Mouse (Mus musculus) kidney, adult 2 months (tissue): ENCODE measurements around the gene Rbm48. TPM values are rescaled to one million over a fixed set of nuclear protein-coding genes. Genes with fewer than 3 reads are reported as not detected.

Source experiments
- DNase-seq: peaks from one replicate; pipeline ENCODE4 v3.0.0; 2021
- H3K27ac ChIP-seq: fragments of 200-500 bp; 2 replicates; pipeline ENCODE4 v1.5.1; 2012; ENCODE audit warnings: low read depth, low read length, control low read depth, inconsistent platforms; ENCODE audit not compliant: insufficient read depth
- H3K27me3 ChIP-seq: fragments of 200-500 bp; replicated peaks from 2 replicates; pipeline ENCODE4 v1.6.1; 2012; ENCODE audit warnings: mild to moderate bottlenecking, moderate library complexity, low read length, inconsistent platforms; ENCODE audit not compliant: control insufficient read depth, insufficient read depth
- H3K36me3 ChIP-seq: fragments of 200-500 bp; 2 replicates; pipeline ENCODE4 v1.6.1; 2012; ENCODE audit warnings: mild to moderate bottlenecking, moderate library complexity, low read length, inconsistent platforms; ENCODE audit not compliant: control insufficient read depth, insufficient read depth
- H3K4me1 ChIP-seq: fragments of 200-500 bp; 2 replicates; pipeline ENCODE4 v1.6.1; 2011; ENCODE audit warnings: low read length; ENCODE audit not compliant: control insufficient read depth, insufficient read depth
- H3K4me3 ChIP-seq: fragments of 200-500 bp; 2 replicates; pipeline ENCODE4 v1.5.1; 2011; ENCODE audit warnings: mild to moderate bottlenecking, low read depth, low read length, control low read depth; ENCODE audit not compliant: insufficient read depth
- CTCF ChIP-seq: fragments of 200-500 bp; conservative IDR thresholded peaks from 2 replicates; pipeline ENCODE4 v1.5.1; 2011; ENCODE audit warnings: low read depth, mild to moderate bottlenecking, control low read depth, low read length, moderate library complexity, mixed read lengths; ENCODE audit not compliant: insufficient read depth, insufficient read length
- POLR2A ChIP-seq: fragments of 200-500 bp; IDR thresholded peaks from one replicate; pipeline ENCODE4 v1.6.1; 2011; ENCODE audit warnings: low read depth, low read length, control low read depth
- WGBS: fragments of 180-500 bp; shearing (Covaris S2); methylation state at CpG from one replicate; pipeline ENCODE4 v1.1.7; 2018; 5-methylcytosine and 5-hydroxymethylcytosine counted together
- polyA plus RNA-seq: library from polyadenylated mRNA; depleted of rRNA; stranded (reverse); fragments of >200 nt; gene quantifications from 2 replicates; pipeline ENCODE4 v1.2.3, GENCODE M21; 2012

Rbm48 gene
- polyA plus RNA-seq, 1 experiment = 4.3 TPM

DNA sequence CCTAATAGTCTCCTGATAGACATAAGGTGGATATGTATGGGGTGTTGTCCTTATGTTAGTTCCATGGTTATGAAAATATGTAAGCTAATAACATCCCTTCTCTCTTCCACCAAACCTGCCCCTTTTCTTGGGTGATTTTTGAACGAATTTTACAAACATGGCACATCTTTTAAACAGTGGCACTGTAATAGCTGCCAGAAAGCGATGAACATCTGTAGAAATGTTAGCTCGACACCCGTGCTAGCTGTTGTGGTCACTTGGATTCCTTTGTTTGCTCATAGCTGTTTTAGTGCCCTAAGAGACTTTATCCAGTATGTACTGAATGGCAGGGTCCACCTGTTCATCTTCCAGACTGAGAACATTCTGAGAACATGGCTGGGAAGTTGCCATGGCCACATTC, 25.1 kb downstream of the Rbm48 start, which contains the start of gene 1700109H08Rik:
Gene 1700109H08Rik (plus strand): TSS at position 301 of the 400 bp plus-strand sequence.
- no peaks in the 10 kb centered on the region for H3K27me3 ChIP-seq
- no peak within 1 kb of the TSS for H3K4me3 ChIP-seq
- WGBS = 96% methylated on average over 4 of the region's 4 CpGs
- TF ChIP-seq CTCF (no peak), POLR2A (no peak)
- H3K36me3 ChIP-seq = peaks cover 18% of the 10 kb centered on the region
- no peak for DNase-seq
- no peak within 1 kb of the TSS for H3K27ac ChIP-seq
- no peaks in the 10 kb centered on the region for H3K4me1 ChIP-seq

DNA sequence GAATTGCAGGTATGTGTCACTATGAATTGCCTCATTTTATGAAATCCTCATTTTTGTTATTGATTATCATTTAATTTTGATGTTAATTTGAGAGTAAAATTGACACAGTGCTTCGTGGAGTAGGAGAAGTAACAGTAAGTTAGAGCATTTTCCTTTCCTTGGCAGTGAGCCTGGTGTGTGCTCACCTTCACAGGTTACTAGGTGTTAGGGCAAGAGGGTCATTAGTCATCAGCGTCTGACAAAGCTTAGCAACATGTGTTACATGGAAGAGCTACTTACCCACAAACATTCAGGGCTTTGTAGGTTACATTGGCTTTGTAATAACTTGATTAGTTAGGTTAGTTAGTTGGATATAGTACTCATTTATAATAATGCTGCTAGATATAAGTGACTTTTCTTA, 42.2 kb downstream of the Rbm48 start:
- no peak for TF ChIP-seq POLR2A
- TF ChIP-seq CTCF = no peak
- Histone ChIP-seq H3K36me3 (peaks cover 2% of the 10 kb centered on the region), H3K4me1 (no peaks in the 10 kb centered on the region; the same call in 1 of the 2 replicates), H3K27me3 (no peaks in the 10 kb centered on the region), H3K4me3 (no peak overlapping the region), H3K27ac (no peak overlapping the region)
- WGBS = 27% methylated on average over 2 of the region's 2 CpGs
- DNase-seq = no peak

DNA sequence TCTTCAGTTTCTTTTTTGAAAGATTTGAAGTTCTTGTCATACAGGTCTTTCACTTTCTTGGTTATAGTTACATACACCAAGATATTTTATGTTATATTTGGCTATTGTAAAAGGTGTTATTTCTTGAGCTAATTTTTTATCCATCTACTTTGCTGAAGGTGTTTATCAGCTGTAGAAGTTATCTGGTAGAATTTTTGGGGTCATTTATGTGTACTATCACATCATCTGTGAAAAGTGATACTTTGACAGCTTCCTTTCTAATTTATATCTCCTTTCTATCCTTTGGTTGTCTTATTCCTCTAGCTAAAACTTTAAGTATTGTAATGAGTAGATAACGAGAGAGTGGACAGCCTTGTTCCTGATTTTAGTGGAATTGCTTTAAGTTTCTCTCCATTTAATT, 44.9 kb downstream of the Rbm48 start:
- H3K27me3 ChIP-seq = no peaks in the 10 kb centered on the region
- 93% methylated on average over 1 of the region's 1 CpGs for WGBS
- no peak for DNase-seq
- no peak overlapping the region for H3K4me3 ChIP-seq
- no peak overlapping the region for H3K27ac ChIP-seq
- peaks cover 2% of the 10 kb centered on the region; the same call in 1 of the 2 replicates for H3K36me3 ChIP-seq
- H3K4me1 ChIP-seq = peaks cover 7% of the 10 kb centered on the region; the same call in 1 of the 2 replicates
- no peak for TF ChIP-seq CTCF
- no peak for TF ChIP-seq POLR2A

- no peak for TF ChIP-seq CTCF
- no peak for TF ChIP-seq POLR2A
- H3K4me3 ChIP-seq = no peak overlapping the region
- peaks cover 16% of the 10 kb centered on the region for H3K4me1 ChIP-seq
- WGBS = 37% methylated on average over 1 of the region's 1 CpGs
- no peak overlapping the region for H3K27ac ChIP-seq
- DNase-seq = peak; percentile 92
- no peaks in the 10 kb centered on the region for H3K36me3 ChIP-seq
- H3K27me3 ChIP-seq = no peaks in the 10 kb centered on the region
Observed at GRCm38 (mm10) chr5:3546226-3546625, 50.2 kb downstream of the Rbm48 start.

- Histone ChIP-seq H3K27me3 (no peaks in the 10 kb centered on the region), H3K27ac (no peak overlapping the region), H3K4me3 (peak overlapping the region; percentile 87), H3K4me1 (peaks cover 16% of the 10 kb centered on the region), H3K36me3 (no peaks in the 10 kb centered on the region)
- DNase-seq = no peak
- TF ChIP-seq CTCF (no peak), POLR2A (no peak)
- 5% methylated on average over 7 of the region's 7 CpGs for WGBS
Observed at GRCm38 (mm10) chr5:3544480-3544769, 52.0 kb downstream of the Rbm48 start.

- peaks cover 17% of the 10 kb centered on the region for H3K4me1 ChIP-seq
- peak; percentile 96 for DNase-seq
- TF ChIP-seq POLR2A = no peak
- peak; percentile 79 for TF ChIP-seq CTCF
- H3K27me3 ChIP-seq = no peaks in the 10 kb centered on the region
- H3K36me3 ChIP-seq = no peaks in the 10 kb centered on the region
- H3K4me3 ChIP-seq = peak within 1 kb of the TSS; percentile 87
- under 1% methylated on average over 80 of the region's 80 CpGs for WGBS
- H3K27ac ChIP-seq = peak within 1 kb of the TSS; percentile 78
Observed at GRCm38 (mm10) chr5:3543629-3544479, 52.5 kb downstream of the Rbm48 start, which contains the start of gene Fam133b. Gene Fam133b (plus strand): TSS chr5:3543833.

DNA sequence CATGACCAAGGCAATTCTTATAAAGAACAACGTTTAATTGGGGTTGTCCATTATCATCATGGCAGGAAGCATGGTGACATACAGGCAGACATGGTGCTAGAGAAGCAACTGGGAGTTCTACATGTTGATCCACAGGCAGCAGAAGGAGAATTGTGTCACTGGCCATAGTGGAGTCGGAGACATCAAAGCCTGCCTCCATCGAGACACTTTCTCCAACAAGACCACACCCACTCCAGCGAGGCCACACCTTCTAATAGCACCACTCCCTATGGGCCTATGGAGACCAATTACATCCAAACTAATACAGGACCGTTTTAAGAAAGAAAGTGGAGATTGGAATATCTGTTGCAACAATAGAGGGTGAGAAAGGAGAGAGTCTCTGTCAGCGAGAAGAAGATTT, 54.5 kb downstream of the Rbm48 start:
- no peak for TF ChIP-seq POLR2A
- no peak for TF ChIP-seq CTCF
- no peak overlapping the region for H3K27ac ChIP-seq
- WGBS = 82% methylated on average over 6 of the region's 6 CpGs
- no peak overlapping the region for H3K4me3 ChIP-seq
- no peak for DNase-seq
- H3K27me3 ChIP-seq = no peaks in the 10 kb centered on the region
- H3K4me1 ChIP-seq = peaks cover 18% of the 10 kb centered on the region
- H3K36me3 ChIP-seq = no peaks in the 10 kb centered on the region
